Mouse (Mus musculus) hindbrain, embryonic 14.5 days (tissue): ENCODE data around the gene Tsc22d3. TPM values are rescaled to one million over a fixed set of nuclear protein-coding genes. Genes with fewer than 3 reads are reported as not detected.
A peak's percentile ranks its signal among the peaks of the same experiment; 100 is the strongest.

Experiments used
- ATAC-seq: fragments of 200-750 bp; cut with Nextera tagmentation; 2 replicates; pipeline ENCODE4 v1.8.0; 2017; ENCODE audit warnings: moderate number of reproducible peaks, mild to moderate bottlenecking, moderate TSS enrichment, moderate library complexity; ENCODE audit not compliant: low FRiP score
- DNase-seq: peaks from one replicate; pipeline ENCODE4 v3.0.0-alpha.2; 2015; ENCODE audit warnings: low spot score
- H3K27ac ChIP-seq: fragments of 300-500 bp; sonication (generic); 2 replicates; pipeline ENCODE4 v1.5.1; 2014; ENCODE audit warnings: mild to moderate bottlenecking, moderate library complexity
- H3K27me3 ChIP-seq: fragments of 300-500 bp; sonication (generic); 2 replicates; pipeline ENCODE4 v1.6.1; 2014; ENCODE audit warnings: mild to moderate bottlenecking, low read length, mixed read lengths; ENCODE audit not compliant: control insufficient read depth, insufficient read depth
- H3K36me3 ChIP-seq: fragments of 300-500 bp; sonication (generic); replicated peaks from 2 replicates; pipeline ENCODE4 v1.6.1; 2014; ENCODE audit not compliant: control insufficient read depth, insufficient read depth
- H3K4me1 ChIP-seq: fragments of 300-500 bp; sonication (generic); replicated peaks from 2 replicates; pipeline ENCODE4 v1.6.1; 2014; ENCODE audit warnings: antibody characterized with exemption, low read length, mixed read lengths; ENCODE audit not compliant: control insufficient read depth, insufficient read depth
- H3K4me2 ChIP-seq: fragments of 300-500 bp; sonication (generic); replicated peaks from 2 replicates; pipeline ENCODE4 v1.6.1; 2014; ENCODE audit warnings: mild to moderate bottlenecking, moderate library complexity
- H3K4me3 ChIP-seq: fragments of 300-500 bp; sonication (generic); replicated peaks from 2 replicates; pipeline ENCODE4 v1.5.1; 2014; ENCODE audit warnings: mild to moderate bottlenecking, low read length
- H3K9ac ChIP-seq: fragments of 300-500 bp; sonication (generic); 2 replicates; pipeline ENCODE4 v1.6.1; 2014
- H3K9me3 ChIP-seq: fragments of 300-500 bp; sonication (generic); 2 replicates; pipeline ENCODE4 v1.6.1; 2016; ENCODE audit warnings: low read length; ENCODE audit not compliant: control insufficient read depth
- whole genome bisulfite sequencing: fragments of 180-500 bp; shearing (Covaris S2); extraction: QIAGEN DNeasy Blood & Tissue Kit; methylation state at CpG from one replicate; pipeline ENCODE4 v1.1.7; 2014; 5-methylcytosine and 5-hydroxymethylcytosine counted together
- polyA plus RNA-seq: library from polyadenylated mRNA; unstranded; fragments of >200 nt; fragmentation: Nextera tagmentation; extraction: Ambion mirVana; gene quantifications from 2 replicates; pipeline ENCODE4 v1.2.1, GENCODE M21; 2014

Tsc22d3 gene
- polyA plus RNA-seq, result 119 and 131 TPM in 2 replicates

GRCm38 (mm10) chrX:140600410-140601109, at the start of gene Tsc22d3:
Tsc22d3 (minus strand) TSS chrX:140600659.
- Histone ChIP-seq H3K4me1 (peaks cover 3% of the 10 kb centered on the region; the same call in 1 of the 2 replicates), H3K4me3 (peak within 1 kb of the TSS; percentile 51), H3K36me3 (no peaks in the 10 kb centered on the region), H3K4me2 (peak within 1 kb of the TSS; percentile 76), H3K27me3 (peaks cover 67% of the 10 kb centered on the region), H3K9ac (no peak within 1 kb of the TSS), H3K27ac (no peak within 1 kb of the TSS), H3K9me3 (no peaks in the 10 kb centered on the region)
- DNase-seq, result peak; percentile 48
- WGBS, result 15% methylated on average over 28 of the region's 28 CpGs
- ATAC-seq, result no peak

- Histone ChIP-seq H3K4me1 (no peaks in the 10 kb centered on the region), H3K9me3 (no peaks in the 10 kb centered on the region)
- 61% methylated on average over 2 of the region's 2 CpGs for WGBS
Observed at GRCm38 (mm10) chrX:140639592-140639991, 39.1 kb upstream of the Tsc22d3 start.

GRCm38 (mm10) chrX:140638028-140638427, 37.6 kb upstream of the Tsc22d3 start:
- Histone ChIP-seq H3K36me3 (no peaks in the 10 kb centered on the region), H3K27ac (no peak overlapping the region), H3K4me1 (no peaks in the 10 kb centered on the region), H3K4me3 (no peak overlapping the region), H3K4me2 (no peak overlapping the region), H3K9ac (no peak overlapping the region), H3K9me3 (no peaks in the 10 kb centered on the region), H3K27me3 (peaks cover 20% of the 10 kb centered on the region)
- DNase-seq (no peak), ATAC-seq (no peak)
- WGBS, result 85% methylated on average over 5 of the region's 5 CpGs

More at GRCm38 (mm10) chrX:140639592-140639991, 39.1 kb upstream of the Tsc22d3 start:
- H3K36me3 ChIP-seq, result no peaks in the 10 kb centered on the region
- H3K4me3 ChIP-seq, result no peak overlapping the region
- DNase-seq (no peak), ATAC-seq (no peak)
- H3K27me3 ChIP-seq, result peaks cover 19% of the 10 kb centered on the region
- no peak overlapping the region for H3K9ac ChIP-seq
- H3K4me2 ChIP-seq, result no peak overlapping the region
- H3K27ac ChIP-seq, result no peak overlapping the region

GRCm38 (mm10) chrX:140624875-140625594, 24.6 kb upstream of the Tsc22d3 start:
- no peak overlapping the region for H3K27ac ChIP-seq

GRCm38 (mm10) chrX:140609938-140610337, 9.5 kb upstream of the Tsc22d3 start:
- 87% methylated on average over 4 of the region's 4 CpGs for WGBS
- DNase-seq (no peak), ATAC-seq (no peak)
- H3K4me2 ChIP-seq, result no peak overlapping the region
- no peak overlapping the region for H3K27ac ChIP-seq
- H3K4me3 ChIP-seq, result no peak overlapping the region
- H3K9me3 ChIP-seq, result no peaks in the 10 kb centered on the region
- peaks cover 27% of the 10 kb centered on the region; the same call in 1 of the 2 replicates for H3K27me3 ChIP-seq
- no peaks in the 10 kb centered on the region for H3K36me3 ChIP-seq
- H3K9ac ChIP-seq, result no peak overlapping the region
- no peaks in the 10 kb centered on the region for H3K4me1 ChIP-seq

More at GRCm38 (mm10) chrX:140624875-140625594, 24.6 kb upstream of the Tsc22d3 start:
- H3K4me2 ChIP-seq, result no peak overlapping the region
- H3K4me3 ChIP-seq, result no peak overlapping the region
- no peaks in the 10 kb centered on the region for H3K4me1 ChIP-seq
- DNase-seq (no peak), ATAC-seq (no peak)
- H3K9me3 ChIP-seq, result no peaks in the 10 kb centered on the region
- H3K27me3 ChIP-seq, result peaks cover 3% of the 10 kb centered on the region; the same call in 1 of the 2 replicates
- no peaks in the 10 kb centered on the region for H3K36me3 ChIP-seq
- WGBS, result 70% methylated on average over 12 of the region's 12 CpGs
- H3K9ac ChIP-seq, result no peak overlapping the region

- DNase-seq, result no peak
- no peak overlapping the region for H3K4me2 ChIP-seq
- peaks cover 60% of the 10 kb centered on the region for H3K27me3 ChIP-seq
- no peak overlapping the region for H3K9ac ChIP-seq
- no peak for ATAC-seq
- H3K4me3 ChIP-seq, result no peak overlapping the region
- H3K36me3 ChIP-seq, result no peaks in the 10 kb centered on the region
- H3K9me3 ChIP-seq, result no peaks in the 10 kb centered on the region
- no peak overlapping the region for H3K27ac ChIP-seq
- peaks cover 3% of the 10 kb centered on the region; the same call in 1 of the 2 replicates for H3K4me1 ChIP-seq
- WGBS, result 64% methylated on average over 3 of the region's 3 CpGs
Observed at GRCm38 (mm10) chrX:140601884-140602283, 1.4 kb upstream of the Tsc22d3 start.

GRCm38 (mm10) chrX:140601311-140601710, 852 bp upstream of the Tsc22d3 start:
- 69% methylated on average over 4 of the region's 4 CpGs for WGBS
- ATAC-seq (no peak), DNase-seq (no peak)
- Histone ChIP-seq H3K9me3 (no peaks in the 10 kb centered on the region), H3K36me3 (no peaks in the 10 kb centered on the region), H3K27ac (no peak overlapping the region), H3K9ac (no peak overlapping the region), H3K4me1 (peaks cover 3% of the 10 kb centered on the region; the same call in 1 of the 2 replicates), H3K4me3 (no peak overlapping the region), H3K27me3 (peaks cover 60% of the 10 kb centered on the region), H3K4me2 (no peak overlapping the region)

- H3K9me3 ChIP-seq, result no peaks in the 10 kb centered on the region
- 18% methylated on average over 48 of the region's 78 CpGs for WGBS
- H3K36me3 ChIP-seq, result no peaks in the 10 kb centered on the region
- H3K27ac ChIP-seq, result no peak overlapping the region
- no peak overlapping the region for H3K9ac ChIP-seq
- H3K4me3 ChIP-seq, result peak overlapping the region; percentile 51
- DNase-seq (no peak), ATAC-seq (peak; percentile 40; the same call in 1 of the 2 replicates)
- peaks cover 61% of the 10 kb centered on the region for H3K27me3 ChIP-seq
- peak overlapping the region; percentile 76 for H3K4me2 ChIP-seq
- peaks cover 3% of the 10 kb centered on the region; the same call in 1 of the 2 replicates for H3K4me1 ChIP-seq
Observed at GRCm38 (mm10) chrX:140599561-140600409, 674 bp downstream of the Tsc22d3 start.
